Mouse (Mus musculus) liver, embryonic 14.5 days (tissue): Measurements from ENCODE around the gene Gpd1.

ENCODE experiments used
- CTCF ChIP-seq: IDR thresholded peaks from 2 replicates; pipeline ENCODE4 v1.5.1; 2016; ENCODE audit warnings: antibody characterized with exemption, low read depth, control low read depth
- EP300 ChIP-seq: IDR thresholded peaks from 2 replicates; pipeline ENCODE4 v1.6.1; 2016; ENCODE audit warnings: antibody characterized with exemption, low read depth

DNA sequence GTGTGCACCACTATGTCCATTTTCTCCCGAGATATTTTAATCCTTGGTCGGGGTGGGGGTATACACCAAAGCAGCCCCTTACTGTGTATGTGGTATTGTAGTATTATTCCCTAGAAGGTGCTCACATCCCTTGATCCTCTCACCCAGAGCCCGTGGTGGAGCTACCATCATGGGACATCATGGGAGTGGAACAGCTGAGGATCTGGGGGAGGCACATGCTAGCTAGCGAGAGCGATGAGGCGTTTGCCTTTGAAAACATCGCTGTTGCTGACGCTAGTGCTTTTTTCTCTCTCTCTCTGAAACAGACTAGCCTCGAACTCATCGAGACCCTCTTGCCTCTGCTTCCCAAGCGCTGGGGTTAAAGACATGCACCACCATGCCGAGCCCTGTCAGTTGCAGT lies 501 bp upstream of the Gpd1 start:
- TF ChIP-seq CTCF (no peak), EP300 (no peak)
